Mouse (Mus musculus) midbrain, embryonic 15.5 days (tissue): ENCODE data around the gene Nes. TPM values are rescaled to one million over a fixed set of nuclear protein-coding genes. Genes with fewer than 3 reads are reported as not detected.

ENCODE experiments used
- ATAC-seq: fragments of 200-750 bp; cut with Nextera tagmentation; replicated peaks from 2 replicates; pipeline ENCODE4 v1.8.0; 2017; ENCODE audit warnings: moderate TSS enrichment
- H3K27ac ChIP-seq: fragments of 300-500 bp; sonication (generic); 2 replicates; pipeline ENCODE4 v1.5.1; 2015; ENCODE audit warnings: mild to moderate bottlenecking, inconsistent platforms
- H3K27me3 ChIP-seq: fragments of 300-500 bp; sonication (generic); replicated peaks from 2 replicates; pipeline ENCODE4 v1.6.1; 2015; ENCODE audit warnings: inconsistent platforms
- H3K36me3 ChIP-seq: fragments of 300-500 bp; sonication (generic); replicated peaks from 2 replicates; pipeline ENCODE4 v1.6.1; 2015; ENCODE audit warnings: inconsistent platforms
- H3K4me1 ChIP-seq: fragments of 300-500 bp; sonication (generic); 2 replicates; pipeline ENCODE4 v1.6.1; 2015; ENCODE audit warnings: inconsistent platforms
- H3K4me2 ChIP-seq: fragments of 300-500 bp; sonication (generic); 2 replicates; pipeline ENCODE4 v1.6.1; 2015; ENCODE audit warnings: inconsistent platforms, mild to moderate bottlenecking, moderate library complexity
- H3K4me3 ChIP-seq: fragments of 300-500 bp; sonication (generic); 2 replicates; pipeline ENCODE4 v1.5.1; 2015; ENCODE audit warnings: mild to moderate bottlenecking, inconsistent platforms
- H3K9ac ChIP-seq: fragments of 300-500 bp; sonication (generic); 2 replicates; pipeline ENCODE4 v1.6.1; 2015; ENCODE audit warnings: mild to moderate bottlenecking, inconsistent platforms
- H3K9me3 ChIP-seq: fragments of 300-500 bp; sonication (generic); 2 replicates; pipeline ENCODE4 v1.6.1; 2016; ENCODE audit warnings: inconsistent platforms
- WGBS: fragments of 180-500 bp; shearing (Covaris S2); methylation state at CpG from one replicate; pipeline ENCODE4 v1.1.7; 2015; ENCODE audit warnings: mixed read lengths; 5-methylcytosine and 5-hydroxymethylcytosine counted together
- polyA plus RNA-seq: library from polyadenylated mRNA; unstranded; fragments of >200 nt; fragmentation: Nextera tagmentation; extraction: Ambion mirVana; gene quantifications from 2 replicates; pipeline ENCODE4 v1.2.1, GENCODE M21; 2015

Gene Nes
- polyA plus RNA-seq, 1 experiment from 2014 or later = 33.0 TPM

GRCm38 (mm10) chr3:87987633-87988032 is 16.8 kb downstream of the Nes start:
- H3K4me1 ChIP-seq = peaks cover 47% of the 10 kb centered on the region
- peaks cover 20% of the 10 kb centered on the region for H3K27me3 ChIP-seq
- peak overlapping the region; percentile 77 for H3K4me2 ChIP-seq
- peak overlapping the region; percentile 43 for H3K9ac ChIP-seq
- no peaks in the 10 kb centered on the region for H3K36me3 ChIP-seq
- ATAC-seq = peak; percentile 84
- no peaks in the 10 kb centered on the region for H3K9me3 ChIP-seq
- peak overlapping the region; percentile 41 for H3K4me3 ChIP-seq
- peak overlapping the region; percentile 43 for H3K27ac ChIP-seq
- under 1% methylated on average over 15 of the region's 15 CpGs for WGBS

GRCm38 (mm10) chr3:87988068-87988467 is 17.2 kb downstream of the Nes start:
- WGBS = 8% methylated on average over 15 of the region's 15 CpGs
- Histone ChIP-seq H3K27me3 (peaks cover 21% of the 10 kb centered on the region), H3K9me3 (no peaks in the 10 kb centered on the region), H3K36me3 (no peaks in the 10 kb centered on the region), H3K4me1 (peaks cover 42% of the 10 kb centered on the region), H3K9ac (peak overlapping the region; percentile 43), H3K27ac (peak overlapping the region; percentile 43), H3K4me2 (peak overlapping the region; percentile 77), H3K4me3 (peak overlapping the region; percentile 41)
- peak; percentile 34 for ATAC-seq

GRCm38 (mm10) chr3:87989935-87990334 is 19.1 kb downstream of the Nes start:
- 29% methylated on average over 10 of the region's 10 CpGs for WGBS

GRCm38 (mm10) chr3:87993436-87993835 is 22.6 kb downstream of the Nes start:
- Histone ChIP-seq H3K36me3 (no peaks in the 10 kb centered on the region), H3K4me2 (no peak overlapping the region), H3K9ac (no peak overlapping the region), H3K27ac (no peak overlapping the region), H3K27me3 (peaks cover 74% of the 10 kb centered on the region), H3K9me3 (no peaks in the 10 kb centered on the region), H3K4me3 (no peak overlapping the region), H3K4me1 (peaks cover 13% of the 10 kb centered on the region)
- WGBS = 4% methylated on average over 5 of the region's 6 CpGs
- ATAC-seq = no peak

More at GRCm38 (mm10) chr3:87989935-87990334, 19.1 kb downstream of the Nes start:
- Histone ChIP-seq H3K4me1 (peaks cover 29% of the 10 kb centered on the region), H3K9me3 (no peaks in the 10 kb centered on the region), H3K27me3 (peaks cover 39% of the 10 kb centered on the region), H3K4me2 (no peak overlapping the region), H3K4me3 (no peak overlapping the region), H3K9ac (no peak overlapping the region), H3K27ac (no peak overlapping the region), H3K36me3 (no peaks in the 10 kb centered on the region)
- no peak for ATAC-seq

GRCm38 (mm10) chr3:87995331-87995730 is 24.5 kb downstream of the Nes start:
- no peak overlapping the region for H3K4me3 ChIP-seq
- H3K9ac ChIP-seq = no peak overlapping the region
- no peak overlapping the region for H3K4me2 ChIP-seq
- H3K27me3 ChIP-seq = peaks cover 85% of the 10 kb centered on the region
- H3K4me1 ChIP-seq = peaks cover 26% of the 10 kb centered on the region
- ATAC-seq = no peak
- WGBS = 25% methylated on average over 11 of the region's 11 CpGs
- H3K27ac ChIP-seq = no peak overlapping the region
- no peaks in the 10 kb centered on the region for H3K36me3 ChIP-seq
- H3K9me3 ChIP-seq = no peaks in the 10 kb centered on the region

GRCm38 (mm10) chr3:87996401-87996800 is 25.5 kb downstream of the Nes start:
- H3K9me3 ChIP-seq = no peaks in the 10 kb centered on the region
- peaks cover 31% of the 10 kb centered on the region for H3K4me1 ChIP-seq
- H3K4me2 ChIP-seq = peak overlapping the region; percentile 70
- 2% methylated on average over 15 of the region's 15 CpGs for WGBS
- peaks cover 94% of the 10 kb centered on the region for H3K27me3 ChIP-seq
- H3K27ac ChIP-seq = no peak overlapping the region
- peak overlapping the region; percentile 38; the same call in 1 of the 2 replicates for H3K4me3 ChIP-seq
- no peaks in the 10 kb centered on the region for H3K36me3 ChIP-seq
- no peak overlapping the region for H3K9ac ChIP-seq
- ATAC-seq = no peak

GRCm38 (mm10) chr3:87996971-87997614 is 26.2 kb downstream of the Nes start:
- H3K9me3 ChIP-seq = no peaks in the 10 kb centered on the region
- under 1% methylated on average over 48 of the region's 49 CpGs for WGBS
- H3K4me1 ChIP-seq = peaks cover 31% of the 10 kb centered on the region
- H3K9ac ChIP-seq = peak overlapping the region; percentile 34
- no peak for ATAC-seq
- peak overlapping the region; percentile 38 for H3K4me3 ChIP-seq
- H3K27me3 ChIP-seq = peaks cover 94% of the 10 kb centered on the region
- peak overlapping the region; percentile 70 for H3K4me2 ChIP-seq
- no peaks in the 10 kb centered on the region for H3K36me3 ChIP-seq
- H3K27ac ChIP-seq = no peak overlapping the region

- Histone ChIP-seq H3K9me3 (no peaks in the 10 kb centered on the region), H3K4me3 (peak overlapping the region; percentile 40), H3K4me1 (peaks cover 38% of the 10 kb centered on the region), H3K9ac (no peak overlapping the region), H3K27me3 (peaks cover 99% of the 10 kb centered on the region), H3K36me3 (no peaks in the 10 kb centered on the region), H3K4me2 (peak overlapping the region; percentile 77; the same call in 1 of the 2 replicates), H3K27ac (no peak overlapping the region)
- 0% methylated on average over 7 of the region's 7 CpGs for WGBS
- ATAC-seq = 0 out of 2 replicates have a peak, but pooled peaks have one; percentile 8
These were observed 27.9 kb downstream of the Nes start for GRCm38 (mm10) chr3:87998747-87999146.

GRCm38 (mm10) chr3:87999243-87999895 is 28.5 kb downstream of the Nes start:
- 0 out of 2 replicates have a peak, but pooled peaks have one; percentile 31 for ATAC-seq
- Histone ChIP-seq H3K4me1 (peaks cover 38% of the 10 kb centered on the region), H3K27ac (peak overlapping the region; percentile 60), H3K4me3 (peak overlapping the region; percentile 40), H3K9me3 (no peaks in the 10 kb centered on the region), H3K4me2 (peak overlapping the region; percentile 77), H3K27me3 (peaks cover 95% of the 10 kb centered on the region), H3K9ac (peak overlapping the region; percentile 21; the same call in 1 of the 2 replicates), H3K36me3 (no peaks in the 10 kb centered on the region)
- WGBS = 1% methylated on average over 38 of the region's 38 CpGs

GRCm38 (mm10) chr3:88000181-88000580 is 29.3 kb downstream of the Nes start, which contains the start of gene Bcan:
Bcan (minus strand) TSS chr3:88000230.
- under 1% methylated on average over 39 of the region's 39 CpGs for WGBS
- H3K9ac ChIP-seq = peak within 1 kb of the TSS; percentile 28; the same call in 1 of the 2 replicates
- peak within 1 kb of the TSS; percentile 40 for H3K4me3 ChIP-seq
- ATAC-seq = no peak
- H3K9me3 ChIP-seq = no peaks in the 10 kb centered on the region
- no peaks in the 10 kb centered on the region for H3K36me3 ChIP-seq
- peaks cover 38% of the 10 kb centered on the region for H3K4me1 ChIP-seq
- peaks cover 91% of the 10 kb centered on the region for H3K27me3 ChIP-seq
- H3K27ac ChIP-seq = peak within 1 kb of the TSS; percentile 60
- H3K4me2 ChIP-seq = peak within 1 kb of the TSS; percentile 77

- Histone ChIP-seq H3K27me3 (peaks cover 83% of the 10 kb centered on the region), H3K36me3 (no peaks in the 10 kb centered on the region), H3K27ac (no peak overlapping the region), H3K9me3 (no peaks in the 10 kb centered on the region), H3K9ac (no peak overlapping the region), H3K4me2 (peak overlapping the region; percentile 77), H3K4me1 (peaks cover 38% of the 10 kb centered on the region), H3K4me3 (peak overlapping the region; percentile 40)
- ATAC-seq = no peak
- 16% methylated on average over 11 of the region's 11 CpGs for WGBS
These were observed 30.1 kb downstream of the Nes start for GRCm38 (mm10) chr3:88000816-88001595.
